Mouse (Mus musculus) heart, postnatal 0 days (tissue): ENCODE data around the gene Dbx1. TPM values are rescaled to one million over a fixed set of nuclear protein-coding genes. Genes with fewer than 3 reads are reported as not detected.

ENCODE experiments used
- ATAC-seq: fragments of 200-750 bp; cut with Nextera tagmentation; 2 replicates; pipeline ENCODE4 v1.8.0; 2017; ENCODE audit warnings: low read depth, moderate number of reproducible peaks, moderate library complexity; ENCODE audit not compliant: insufficient read depth
- DNase-seq: peaks from one replicate; pipeline ENCODE4 v3.0.0-alpha.2; 2016; ENCODE audit warnings: low spot score
- H3K27ac ChIP-seq: fragments of 300-500 bp; sonication (generic); 2 replicates; pipeline ENCODE4 v1.5.1; 2014; ENCODE audit warnings: low read depth, mild to moderate bottlenecking
- H3K27me3 ChIP-seq: fragments of 300-500 bp; sonication (generic); 2 replicates; pipeline ENCODE4 v1.6.1; 2014; ENCODE audit warnings: low read length, mixed read lengths; ENCODE audit not compliant: control insufficient read depth, insufficient read depth
- H3K36me3 ChIP-seq: fragments of 300-500 bp; sonication (generic); replicated peaks from 2 replicates; pipeline ENCODE4 v1.6.1; 2014; ENCODE audit warnings: low read length, mixed read lengths; ENCODE audit not compliant: control insufficient read depth, insufficient read depth
- H3K4me1 ChIP-seq: fragments of 300-500 bp; sonication (generic); 2 replicates; pipeline ENCODE4 v1.6.1; 2014; ENCODE audit warnings: antibody characterized with exemption; ENCODE audit not compliant: control insufficient read depth, insufficient read depth
- H3K4me2 ChIP-seq: fragments of 300-500 bp; sonication (generic); 2 replicates; pipeline ENCODE4 v1.6.1; 2014; ENCODE audit warnings: low read depth, mild to moderate bottlenecking, low read length, moderate library complexity
- H3K4me3 ChIP-seq: fragments of 300-500 bp; sonication (generic); 2 replicates; pipeline ENCODE4 v1.5.1; 2014; ENCODE audit warnings: low read depth, low read length
- H3K9ac ChIP-seq: fragments of 300-500 bp; sonication (generic); replicated peaks from 2 replicates; pipeline ENCODE4 v1.6.1; 2014; ENCODE audit warnings: low read depth, low read length, mixed read lengths
- H3K9me3 ChIP-seq: fragments of 300-500 bp; sonication (generic); replicated peaks from 2 replicates; pipeline ENCODE4 v1.6.1; 2016; ENCODE audit warnings: low read length; ENCODE audit not compliant: control insufficient read depth
- CTCF ChIP-seq: IDR thresholded peaks from 2 replicates; pipeline ENCODE4 v1.5.1; 2016; ENCODE audit warnings: antibody characterized with exemption, control low read depth, low read depth
- EP300 ChIP-seq: IDR thresholded peaks from 2 replicates; pipeline ENCODE4 v1.6.1; 2016; ENCODE audit warnings: antibody characterized with exemption, low read depth
- WGBS: fragments of 180-500 bp; shearing (Covaris S2); extraction: QIAGEN DNeasy Blood & Tissue Kit; methylation state at CpG from one replicate; pipeline ENCODE4 v1.1.7; 2014; 5-methylcytosine and 5-hydroxymethylcytosine counted together
- polyA plus RNA-seq: library from polyadenylated mRNA; unstranded; fragments of >200 nt; fragmentation: Nextera tagmentation; extraction: Ambion mirVana; gene quantifications from 2 replicates; pipeline ENCODE4 v1.2.1, GENCODE M21; 2015
- total RNA-seq: library from RNA; depleted of rRNA; stranded (reverse); fragments of >200 nt; gene quantifications from 2 replicates; pipeline ENCODE4 v1.2.3, GENCODE M21; 2014; ENCODE audit warnings: low replicate concordance

Gene Dbx1
- total and polyA plus RNA-seq, 2 experiments from 2014 or later = not detected

- no peaks in the 10 kb centered on the region for H3K4me1 ChIP-seq
- H3K4me3 ChIP-seq = no peak overlapping the region
- no peaks in the 10 kb centered on the region for H3K36me3 ChIP-seq
- H3K4me2 ChIP-seq = no peak overlapping the region
- H3K9ac ChIP-seq = no peak overlapping the region
- 0 out of 2 replicates have a peak, but pooled peaks cover 13% of the 10 kb centered on the region for H3K27me3 ChIP-seq
- no peak for ATAC-seq
- no peak overlapping the region for H3K27ac ChIP-seq
- H3K9me3 ChIP-seq = no peaks in the 10 kb centered on the region
- WGBS = 62% methylated on average over 1 of the region's 1 CpGs
- no peak for TF ChIP-seq EP300
- no peak for TF ChIP-seq CTCF
- no peak for DNase-seq
Measured at GRCm38 (mm10) chr7:49620160-49620559, 16.5 kb downstream of the Dbx1 start.

GRCm38 (mm10) chr7:49617087-49617486 is 19.6 kb downstream of the Dbx1 start:
- Histone ChIP-seq H3K4me3 (no peak overlapping the region), H3K4me1 (no peaks in the 10 kb centered on the region), H3K4me2 (no peak overlapping the region), H3K9me3 (no peaks in the 10 kb centered on the region), H3K9ac (no peak overlapping the region), H3K36me3 (no peaks in the 10 kb centered on the region), H3K27ac (no peak overlapping the region), H3K27me3 (0 out of 2 replicates have a peak, but pooled peaks cover 5% of the 10 kb centered on the region)
- TF ChIP-seq EP300 (no peak), CTCF (no peak)
- ATAC-seq = no peak
- DNase-seq = no peak
- 72% methylated on average over 4 of the region's 4 CpGs for WGBS

GRCm38 (mm10) chr7:49616258-49616735 is 20.4 kb downstream of the Dbx1 start:
- ATAC-seq (peak; percentile 65; the same call in 1 of the 2 replicates), DNase-seq (peak; percentile 52)
- WGBS = 3% methylated on average over 6 of the region's 7 CpGs
- H3K9me3 ChIP-seq = no peaks in the 10 kb centered on the region
- H3K36me3 ChIP-seq = no peaks in the 10 kb centered on the region
- H3K4me2 ChIP-seq = no peak overlapping the region
- H3K4me3 ChIP-seq = no peak overlapping the region
- TF ChIP-seq EP300 = no peak
- peak; percentile 73 for TF ChIP-seq CTCF
- no peak overlapping the region for H3K27ac ChIP-seq
- H3K9ac ChIP-seq = no peak overlapping the region
- no peaks in the 10 kb centered on the region for H3K4me1 ChIP-seq
- 0 out of 2 replicates have a peak, but pooled peaks cover 5% of the 10 kb centered on the region for H3K27me3 ChIP-seq

GRCm38 (mm10) chr7:49604965-49605795 is 31.5 kb downstream of the Dbx1 start:
- DNase-seq = no peak
- H3K9me3 ChIP-seq = no peaks in the 10 kb centered on the region
- H3K36me3 ChIP-seq = peaks cover 42% of the 10 kb centered on the region

GRCm38 (mm10) chr7:49604244-49604643 is 32.4 kb downstream of the Dbx1 start:
- no peak for TF ChIP-seq EP300
- TF ChIP-seq CTCF = no peak
- Histone ChIP-seq H3K27ac (no peak overlapping the region), H3K9me3 (no peaks in the 10 kb centered on the region), H3K4me3 (no peak overlapping the region), H3K9ac (no peak overlapping the region), H3K36me3 (peaks cover 46% of the 10 kb centered on the region), H3K4me1 (no peaks in the 10 kb centered on the region), H3K4me2 (no peak overlapping the region), H3K27me3 (no peaks in the 10 kb centered on the region)
- 93% methylated on average over 14 of the region's 14 CpGs for WGBS
- DNase-seq (no peak), ATAC-seq (no peak)

More at GRCm38 (mm10) chr7:49604965-49605795, 31.5 kb downstream of the Dbx1 start:
- WGBS = 63% methylated on average over 15 of the region's 15 CpGs
- no peaks in the 10 kb centered on the region for H3K4me1 ChIP-seq
- peak overlapping the region; percentile 3 for H3K27ac ChIP-seq
- peak; percentile 28 for ATAC-seq
- H3K4me2 ChIP-seq = no peak overlapping the region
- H3K27me3 ChIP-seq = no peaks in the 10 kb centered on the region
- TF ChIP-seq CTCF (no peak), EP300 (no peak)
- no peak overlapping the region for H3K9ac ChIP-seq
- no peak overlapping the region for H3K4me3 ChIP-seq
